Mouse (Mus musculus) CH12.LX (cell line): ENCODE measurements around the gene Mdfic. TPM values are rescaled to one million over a fixed set of nuclear protein-coding genes. Genes with fewer than 3 reads are reported as not detected.

Experiments
- DNase-seq: peaks from one replicate; pipeline ENCODE4 v3.0.0-alpha.2; 2013; ENCODE audit errors: extremely low read depth
- H3K27ac ChIP-seq: 2 replicates; pipeline ENCODE4 v1.5.1; 2012; ENCODE audit warnings: low read depth, mild to moderate bottlenecking, control low read depth, moderate library complexity; ENCODE audit not compliant: insufficient read depth
- H3K27me3 ChIP-seq: replicated peaks from 2 replicates; pipeline ENCODE3; 2012; ENCODE audit warnings: inconsistent platforms
- H3K36me3 ChIP-seq, 2 experiments: replicated peaks in 1 of 2; 2 replicates each; pipeline versions ENCODE3 to v1.6.1; 2012; ENCODE audit warnings: inconsistent platforms in 1 of 2, low read length in 1 of 2, mild to moderate bottlenecking in 1 of 2, mixed read lengths in 1 of 2, moderate library complexity in 1 of 2; ENCODE audit not compliant: control insufficient read depth in 1 of 2, insufficient read depth in 1 of 2
- H3K4me1 ChIP-seq, 2 experiments: 2 replicates each; pipeline ENCODE4 v1.6.1; 2012; ENCODE audit warnings: inconsistent platforms in 1 of 2, moderate library complexity in 1 of 2; ENCODE audit not compliant: insufficient read depth in 2 of 2, control insufficient read depth in 1 of 2
- H3K4me2 ChIP-seq: 2 replicates; pipeline ENCODE4 v1.6.1; 2012; ENCODE audit warnings: low read depth, mild to moderate bottlenecking, control low read depth; ENCODE audit not compliant: poor library complexity, insufficient read depth, severe bottlenecking
- H3K4me3 ChIP-seq, 3 experiments: fragments of 150-350 bp in 1 of 3; sonication (generic) in 1 of 3; replicated peaks in 1 of 3; 2 replicates each; pipeline versions ENCODE3 to v1.5.1; 2011 to 2012; ENCODE audit warnings: low read depth in 2 of 3, low read length in 2 of 3, mild to moderate bottlenecking in 2 of 3, moderate library complexity in 2 of 3, control low read depth in 1 of 3, improper control_type of control experiment in 1 of 3, inconsistent platforms in 1 of 3, mixed read lengths in 1 of 3; ENCODE audit not compliant: poor library complexity in 1 of 3
- H3K79me2 ChIP-seq: replicated peaks from 2 replicates; pipeline ENCODE4 v1.6.1; 2012; ENCODE audit warnings: mild to moderate bottlenecking, moderate library complexity; ENCODE audit not compliant: control insufficient read depth, poor library complexity, insufficient read depth, severe bottlenecking; ENCODE audit errors: extremely low read depth
- H3K9ac ChIP-seq: 2 replicates; pipeline ENCODE4 v1.6.1; 2012; ENCODE audit warnings: low read depth, mild to moderate bottlenecking, control low read depth, moderate library complexity; ENCODE audit not compliant: insufficient read depth
- H3K9me3 ChIP-seq: replicated peaks from 2 replicates; pipeline ENCODE3; 2012; ENCODE audit warnings: low read length, inconsistent platforms, mixed read lengths
- BHLHE40 ChIP-seq: IDR thresholded peaks from 2 replicates; pipeline ENCODE4 v1.6.1; 2011; ENCODE audit warnings: mild to moderate bottlenecking, low read depth, low read length, improper control_type of control experiment
- CTCF ChIP-seq, 2 experiments: IDR thresholded peaks in 1 of 2; conservative IDR thresholded peaks in 1 of 2; 2 replicates each; pipeline ENCODE4 v1.5.1; 2011 to 2012; ENCODE audit warnings: low read depth in 2 of 2, low read length in 2 of 2, improper control_type of control experiment in 1 of 2, inconsistent platforms in 1 of 2, mild to moderate bottlenecking in 1 of 2, moderate library complexity in 1 of 2
- E2F4 ChIP-seq: IDR thresholded peaks from 2 replicates; pipeline ENCODE4 v1.6.1; 2011; ENCODE audit warnings: low read depth, low read length, improper control_type of control experiment; ENCODE audit not compliant: insufficient replicate concordance
- IRF4 ChIP-seq: IDR thresholded peaks from 2 replicates; pipeline ENCODE4 v1.6.1; 2014; ENCODE audit warnings: low read depth, mild to moderate bottlenecking, inconsistent platforms, low read length, improper control_type of control experiment
- KAT2A ChIP-seq: IDR thresholded peaks from 2 replicates; pipeline ENCODE4 v1.6.1; 2012; ENCODE audit warnings: low read length, improper control_type of control experiment, inconsistent platforms; ENCODE audit not compliant: insufficient replicate concordance
- MAX ChIP-seq: IDR thresholded peaks from 2 replicates; pipeline ENCODE4 v1.6.1; 2011; ENCODE audit warnings: low read length, improper control_type of control experiment
- MAZ ChIP-seq: IDR thresholded peaks from 2 replicates; pipeline ENCODE4 v1.6.1; 2012; ENCODE audit warnings: low read depth, mild to moderate bottlenecking, inconsistent platforms, low read length, improper control_type of control experiment, moderate library complexity
- MYC ChIP-seq: IDR thresholded peaks from 2 replicates; pipeline ENCODE4 v1.6.1; 2011; ENCODE audit warnings: low read depth, mild to moderate bottlenecking, improper control_type of control experiment, low read length
- PAX5 ChIP-seq: IDR thresholded peaks from 2 replicates; pipeline ENCODE4 v1.6.1; 2012; ENCODE audit warnings: low read length, inconsistent platforms, mixed read lengths
- POLR2A ChIP-seq: IDR thresholded peaks from 2 replicates; pipeline ENCODE4 v1.6.1; 2011; ENCODE audit warnings: low read depth, mild to moderate bottlenecking, improper control_type of control experiment, low read length
- POLR2AphosphoS2 ChIP-seq: IDR thresholded peaks from 2 replicates; pipeline ENCODE4 v1.6.1; 2011; ENCODE audit warnings: low read depth, low read length, improper control_type of control experiment
- RAD21 ChIP-seq: IDR thresholded peaks from 2 replicates; pipeline ENCODE4 v1.6.1; 2011; ENCODE audit warnings: low read depth, mild to moderate bottlenecking, low read length, improper control_type of control experiment, moderate library complexity
- SMC3 ChIP-seq: IDR thresholded peaks from 2 replicates; pipeline ENCODE4 v1.6.1; 2011; ENCODE audit warnings: low read depth, low read length, improper control_type of control experiment
- TBP ChIP-seq: conservative IDR thresholded peaks from 2 replicates; pipeline ENCODE4 v1.6.1; 2011; ENCODE audit warnings: low read depth, low read length, improper control_type of control experiment
- TCF12 ChIP-seq: IDR thresholded peaks from 2 replicates; pipeline ENCODE4 v1.6.1; 2014; ENCODE audit warnings: low read depth, mild to moderate bottlenecking, inconsistent platforms, low read length, improper control_type of control experiment
- UBTF ChIP-seq: IDR thresholded peaks from 2 replicates; pipeline ENCODE4 v1.6.1; 2012; ENCODE audit warnings: low read depth, mild to moderate bottlenecking, inconsistent platforms, low read length, improper control_type of control experiment, moderate library complexity
- USF1 ChIP-seq: IDR thresholded peaks from 2 replicates; pipeline ENCODE4 v1.6.1; 2014; ENCODE audit warnings: low read depth, mild to moderate bottlenecking, inconsistent platforms, low read length, improper control_type of control experiment
- ZC3H11A ChIP-seq: IDR thresholded peaks from 2 replicates; pipeline ENCODE4 v1.6.1; 2012; ENCODE audit warnings: low read depth, mild to moderate bottlenecking, inconsistent platforms, low read length, improper control_type of control experiment
- ZKSCAN1 ChIP-seq: IDR thresholded peaks from 2 replicates; pipeline ENCODE4 v1.6.1; 2012; ENCODE audit warnings: low read depth, inconsistent platforms, low read length, improper control_type of control experiment, borderline replicate concordance
- ZMIZ1 ChIP-seq: IDR thresholded peaks from 2 replicates; pipeline ENCODE4 v1.6.1; 2012; ENCODE audit warnings: low read depth, mild to moderate bottlenecking, inconsistent platforms, low read length, improper control_type of control experiment
- dilution Hi-C: fragments of 300-500 bp; cut with MboI; formaldehyde crosslinking; loops from 2 replicates; pipeline ENCODE4 v1.14.3; 2020; ENCODE audit warnings: low sequenced_read_pairs; ENCODE audit not compliant: extremely low pct_unique_long_range_greater_than_20kb, extremely low pct_ligation_motif_present
- in situ Hi-C: fragments of 300-500 bp; cut with MboI; formaldehyde crosslinking; loops from 3 replicates; pipeline ENCODE4 v1.14.3; 2019; ENCODE audit warnings: low sequenced_read_pairs, low pct_ligation_motif_present, low pct_unique_long_range_greater_than_20kb, mixed read lengths
- polyA plus RNA-seq: library from polyadenylated mRNA; unstranded; fragments of >175 nt; gene quantifications from 2 replicates; pipeline ENCODE4 v1.2.1, GENCODE M21; 2012; ENCODE audit warnings: low read depth; ENCODE audit not compliant: insufficient read length
- total RNA-seq, 2 experiments: library from RNA; depleted of rRNA; stranded (reverse); fragments of 300-350 nt in 1 of 2; fragments of >200 nt in 1 of 2; gene quantifications; 2 replicates each; pipeline ENCODE4 v1.2.3; 2012 to 2014

Gene Mdfic
- total and polyA plus RNA-seq, 3 experiments: 8.3 to 14.7 (median 14.1) TPM

DNA sequence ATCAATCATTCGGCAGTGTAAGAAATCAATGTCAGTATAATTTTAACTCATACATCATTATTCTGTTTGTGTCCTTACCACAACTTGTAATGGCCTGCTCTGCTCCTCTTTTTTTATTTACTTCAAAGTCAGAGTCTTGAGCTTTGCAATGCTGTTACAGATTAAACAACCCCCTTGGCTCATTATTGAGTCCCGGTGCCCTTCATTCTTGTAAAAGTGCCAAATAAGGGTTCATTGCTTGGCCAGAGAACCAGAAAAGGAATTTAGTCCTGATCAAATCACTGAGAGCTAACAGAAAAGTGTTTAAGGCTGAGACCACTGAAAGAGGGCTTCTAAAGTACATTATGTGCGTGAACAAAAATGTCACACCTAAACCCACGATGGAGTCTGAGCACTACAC lies 10.2 kb downstream of the Mdfic start:
- no peak overlapping the region for H3K27ac ChIP-seq
- TF ChIP-seq ZC3H11A (no peak), TCF12 (no peak)
- TF ChIP-seq, all 38 proteins: peak for 0
- Histone ChIP-seq H3K4me2 (no peak overlapping the region), H3K79me2 (0 out of 2 replicates have a peak, but pooled peaks cover 6% of the 10 kb centered on the region), H3K36me3 (peaks cover 31 to 42% of the 10 kb centered on the region in 2 experiments), H3K27me3 (no peaks in the 10 kb centered on the region), H3K4me3 (no peak overlapping the region), H3K4me1 (peaks cover 6 to 19% of the 10 kb centered on the region in 2 experiments; a peak in 2 of 4 replicates), H3K9me3 (no peaks in the 10 kb centered on the region), H3K9ac (no peak overlapping the region)
- in situ Hi-C loops (no loop called here), dilution Hi-C loops (no loop called here)
- DNase-seq: no peak

DNA sequence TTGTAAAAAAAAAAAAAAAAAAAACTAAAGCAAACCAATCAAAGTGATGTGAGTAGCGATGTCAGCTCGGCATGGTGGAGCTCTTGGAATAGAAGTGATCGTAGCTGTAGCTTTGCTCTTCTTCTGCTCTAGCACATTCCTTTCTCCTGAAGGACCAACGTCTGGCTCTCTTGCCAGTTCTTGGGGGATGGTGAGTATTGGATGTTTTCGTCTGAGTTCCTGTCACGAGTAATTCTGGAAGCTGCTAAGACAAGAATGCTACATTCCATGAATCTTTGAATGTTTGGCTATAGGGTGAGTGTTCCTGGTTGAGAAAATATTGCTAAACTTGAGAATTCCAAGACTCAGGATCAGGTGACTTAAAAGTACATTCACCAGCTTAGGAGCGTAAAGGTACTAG lies 11.0 kb downstream of the Mdfic start:
- Histone ChIP-seq H3K9me3 (no peaks in the 10 kb centered on the region), H3K4me3 (no peak overlapping the region), H3K36me3 (peaks cover 37 to 47% of the 10 kb centered on the region in 2 experiments), H3K4me2 (no peak overlapping the region), H3K27me3 (no peaks in the 10 kb centered on the region), H3K27ac (no peak overlapping the region), H3K4me1 (peaks cover 6 to 18% of the 10 kb centered on the region in 2 experiments; a peak in 2 of 4 replicates), H3K9ac (no peak overlapping the region), H3K79me2 (0 out of 2 replicates have a peak, but pooled peaks cover 6% of the 10 kb centered on the region)
- in situ Hi-C loops: no loop called here
- no peak for DNase-seq
- dilution Hi-C loops: no loop called here
- TF ChIP-seq IRF4 (no peak), ZMIZ1 (no peak)

DNA sequence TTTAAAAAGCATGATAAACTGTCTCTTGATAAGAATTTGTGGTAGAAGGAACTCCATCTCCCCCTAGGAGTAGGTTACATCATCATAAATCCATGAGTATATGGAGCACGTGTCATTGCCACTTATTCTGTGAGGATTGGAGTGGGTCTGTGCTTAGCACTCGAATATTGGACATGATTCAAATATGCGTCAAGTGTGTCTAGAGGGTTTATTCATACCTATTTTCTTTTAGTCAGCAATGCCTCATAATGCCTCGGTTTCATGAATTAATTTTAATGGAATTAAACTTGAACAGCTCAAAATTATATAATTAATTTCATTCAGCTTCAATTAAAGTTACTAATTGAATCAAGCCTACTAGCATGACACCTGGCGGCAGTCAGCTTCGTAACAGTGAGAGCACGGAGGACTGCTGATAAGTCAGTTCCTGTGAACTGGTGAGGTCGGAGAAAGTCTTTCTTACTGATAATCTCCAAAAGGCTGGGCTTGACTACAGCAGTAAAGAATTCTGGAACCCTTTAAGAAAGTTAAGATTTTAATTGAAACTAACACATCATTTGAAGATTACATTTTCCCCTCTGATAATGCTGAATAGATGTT lies 17.0 kb downstream of the Mdfic start:
- H3K4me3 ChIP-seq: no peak overlapping the region
- DNase-seq: no peak
- H3K9ac ChIP-seq: no peak overlapping the region
- no peaks in the 10 kb centered on the region for H3K9me3 ChIP-seq
- no peak overlapping the region for H3K4me2 ChIP-seq
- no peak for TF ChIP-seq POLR2A
- TF ChIP-seq USF1: no peak
- TF ChIP-seq POLR2AphosphoS2: no peak
- no peak for TF ChIP-seq MAZ
- no peak for TF ChIP-seq MAX
- no peak for TF ChIP-seq CTCF (conservative IDR thresholded peaks at IDR 0.05 in 1 of 2, IDR thresholded peaks at IDR 0.05 in 1 of 2; ENCODE audit: low read depth in 2 of 2, low read length in 2 of 2)
- no peak for TF ChIP-seq ZC3H11A
- no peak for TF ChIP-seq MYC
- TF ChIP-seq UBTF: no peak
- TF ChIP-seq KAT2A: no peak
- TF ChIP-seq BHLHE40: no peak
- no peak for TF ChIP-seq RAD21
- TF ChIP-seq PAX5: no peak
- no peak for TF ChIP-seq E2F4
- no peak for TF ChIP-seq SMC3
- TF ChIP-seq ZKSCAN1: no peak
- TF ChIP-seq TBP: no peak
- in situ Hi-C loops (no loop called here), dilution Hi-C loops (no loop called here)
- peaks cover 0 to 10% of the 10 kb centered on the region in 2 experiments; a peak in 2 of 4 replicates for H3K4me1 ChIP-seq
- H3K27me3 ChIP-seq: no peaks in the 10 kb centered on the region
- no peaks in the 10 kb centered on the region for H3K79me2 ChIP-seq
- H3K27ac ChIP-seq: no peak overlapping the region
- peaks cover 34 to 60% of the 10 kb centered on the region in 2 experiments for H3K36me3 ChIP-seq
